ENCODE assay signal across 11 mouse cellular contexts in genomic region chr8:70656193-70656790, GRCm38 (mm10). TPM values are rescaled to one million over a fixed set of nuclear protein-coding genes. Genes with fewer than 3 reads are reported as not detected.
A peak's percentile ranks its signal among the peaks of the same experiment; 100 is the strongest.
DNase-seq lines count a peak whose midpoint lies in the region; ATAC-seq lines count a peak whose summit lies in the region.
"Had no signal": no experiment of that assay in that cellular context is flagged by ENCODE, and none has a peak within 500 bp of the region (broad histone marks: within the 10 kb centered on the region; RNA-seq: fewer than 3 reads in every experiment).

No protein-coding gene starts in this region.

- DNase-seq in thymus, postnatal 4 days, result peak; percentile 7
- DNase-seq in thymus, postnatal 36 days, result no peak
- DNase-seq in hindbrain, embryonic 10.5 days (ENCODE audit: low spot score), result peak; percentile 78
- DNase-seq in spleen, adult 12 weeks (ENCODE audit: low spot score), result no peak
- no peak for DNase-seq in left cerebral cortex, postnatal 25 days (ENCODE audit: low spot score in 2 of 2)
- DNase-seq in right cerebral cortex, adult 2 months (ENCODE audit: low spot score in 2 of 2), result no peak
- DNase-seq: gastrocnemius, postnatal 25 days had no signal

- H3K27ac ChIP-seq in hindbrain, embryonic 10.5 days, result peak overlapping the region; percentile 97
- H3K27ac ChIP-seq in midbrain, embryonic 12.5 days (replicated peaks), result peak overlapping the region; percentile 96

- H3K36me3 ChIP-seq in hindbrain, embryonic 10.5 days, result peaks cover 45% of the 10 kb centered on the region
- peaks cover 20% of the 10 kb centered on the region for H3K36me3 ChIP-seq in midbrain, embryonic 12.5 days

- intact Hi-C loops in left cerebral cortex, postnatal 25 days (cut with DNase I), result no loop called here

- H3K9ac ChIP-seq in midbrain, embryonic 12.5 days (replicated peaks), result peak overlapping the region; percentile 28; the same call in 1 of the 2 replicates

- H3K4me2 ChIP-seq in midbrain, embryonic 12.5 days (replicated peaks), result peak overlapping the region; percentile 30; the same call in 1 of the 2 replicates
- H3K4me2 ChIP-seq: liver, embryonic 11.5 days had no signal

- no peaks in the 10 kb centered on the region; the same call in 1 of the 2 replicates for H3K27me3 ChIP-seq in hindbrain, embryonic 10.5 days (ENCODE audit: insufficient read depth, poor library complexity, severe bottlenecking)
- no peaks in the 10 kb centered on the region for H3K27me3 ChIP-seq in midbrain, embryonic 12.5 days

- WGBS in hindbrain, embryonic 10.5 days, result 35% methylated on average over 13 of the region's 13 CpGs
- 20% methylated on average over 13 of the region's 13 CpGs for WGBS in midbrain, embryonic 12.5 days

- H3K4me3 ChIP-seq in hindbrain, embryonic 10.5 days, result peak overlapping the region; percentile 79
- H3K4me3 ChIP-seq in midbrain, embryonic 12.5 days, result no peak overlapping the region

- peaks cover 81% of the 10 kb centered on the region for H3K4me1 ChIP-seq in hindbrain, embryonic 10.5 days (replicated peaks)
- peaks cover 61% of the 10 kb centered on the region for H3K4me1 ChIP-seq in midbrain, embryonic 12.5 days

- ATAC-seq in midbrain, embryonic 12.5 days (ENCODE audit: low FRiP score, low read depth), result peak; percentile 52
- ATAC-seq in megakaryocyte progenitor cell, adult 5-6 weeks (replicated peaks; ENCODE audit: poor library complexity), result no peak

- H3K9me3 ChIP-seq in hindbrain, embryonic 10.5 days, result no peaks in the 10 kb centered on the region
- no peaks in the 10 kb centered on the region for H3K9me3 ChIP-seq in midbrain, embryonic 12.5 days

RNA-seq across cellular contexts. Expression of gene Pgpep1, which starts 3.9 kb away (rescaled TPM):
- polyA plus RNA-seq in hindbrain, embryonic 10.5 days (2016; fragmentation: Nextera tagmentation; extraction: Ambion mirVana), result 87.4 and 141 TPM in 2 replicates
- polyA plus RNA-seq in midbrain, embryonic 12.5 days (2016; fragmentation: Nextera tagmentation; extraction: Ambion mirVana), result 82.7 and 93.7 TPM in 2 replicates
- 11.7 and 11.8 TPM in 2 replicates for total RNA-seq in megakaryocyte progenitor cell, adult 5-6 weeks (2015)
- 3.6 and 5.2 TPM in 2 replicates for total RNA-seq in megakaryocyte progenitor cell, adult 5-6 weeks (2017)
- 10 to 100 TPM; 12.7 to 18.1 TPM for total RNA-seq in left cerebral cortex, postnatal 25 days (2021)

RNA-seq across cellular contexts. Expression of gene Lsm4, which starts 16.8 kb away (rescaled TPM):
- polyA plus RNA-seq in hindbrain, embryonic 10.5 days (2016; fragmentation: Nextera tagmentation; extraction: Ambion mirVana), result 344 and 354 TPM in 2 replicates
- 255 and 263 TPM in 2 replicates for polyA plus RNA-seq in midbrain, embryonic 12.5 days (2016; fragmentation: Nextera tagmentation; extraction: Ambion mirVana)
- total RNA-seq in megakaryocyte progenitor cell, adult 5-6 weeks (2015), result 121 and 125 TPM in 2 replicates
- 214 and 249 TPM in 2 replicates for total RNA-seq in megakaryocyte progenitor cell, adult 5-6 weeks (2017)
- 10 to 100 TPM; 62.9 to 63.5 TPM for total RNA-seq in left cerebral cortex, postnatal 25 days (2021)

RNA-seq across cellular contexts. Expression of gene Gdf15, which starts 24.0 kb away (rescaled TPM):
- not detected in 2 replicates for polyA plus RNA-seq in hindbrain, embryonic 10.5 days (2016; fragmentation: Nextera tagmentation; extraction: Ambion mirVana)
- 0.17 TPM in 1 of 2 replicates, not detected in the other for polyA plus RNA-seq in midbrain, embryonic 12.5 days (2016; fragmentation: Nextera tagmentation; extraction: Ambion mirVana)
- total RNA-seq in megakaryocyte progenitor cell, adult 5-6 weeks (2015), result not detected in 2 replicates
- not detected in 2 replicates for total RNA-seq in megakaryocyte progenitor cell, adult 5-6 weeks (2017)
- total RNA-seq in left cerebral cortex, postnatal 25 days (2021), result not detected
- total RNA-seq: layer of hippocampus, adult 8-10 months had no signal

RNA-seq across cellular contexts. Expression of gene Lrrc25, which starts 40.3 kb away (rescaled TPM):
- 1.1 and 1.6 TPM in 2 replicates for polyA plus RNA-seq in hindbrain, embryonic 10.5 days (2016; fragmentation: Nextera tagmentation; extraction: Ambion mirVana)
- polyA plus RNA-seq in midbrain, embryonic 12.5 days (2016; fragmentation: Nextera tagmentation; extraction: Ambion mirVana), result 1.0 and 1.6 TPM in 2 replicates
- 6.2 and 12.9 TPM in 2 replicates for total RNA-seq in megakaryocyte progenitor cell, adult 5-6 weeks (2015)
- 4.7 and 5.4 TPM in 2 replicates for total RNA-seq in megakaryocyte progenitor cell, adult 5-6 weeks (2017)
- total RNA-seq in left cerebral cortex, postnatal 25 days (2021), result 1 to 10 TPM in 1 of 2 experiments, under 1 TPM in 1; 0.37 to 1.2 TPM

RNA-seq across cellular contexts. Expression of gene Jund, which starts 42.5 kb away (rescaled TPM):
- 64.6 and 128 TPM in 2 replicates for polyA plus RNA-seq in hindbrain, embryonic 10.5 days (2016; fragmentation: Nextera tagmentation; extraction: Ambion mirVana)
- polyA plus RNA-seq in midbrain, embryonic 12.5 days (2016; fragmentation: Nextera tagmentation; extraction: Ambion mirVana), result 206 and 213 TPM in 2 replicates
- total RNA-seq in megakaryocyte progenitor cell, adult 5-6 weeks (2015), result 16.1 and 29.1 TPM in 2 replicates
- total RNA-seq in megakaryocyte progenitor cell, adult 5-6 weeks (2017), result 19.8 and 21.0 TPM in 2 replicates
- total RNA-seq in left cerebral cortex, postnatal 25 days (2021), result 100 to 1,000 TPM; 209 to 225 TPM

Comparison
In these comparisons a context has a peak if more than half of its experiments do, and no peak if none do; other contexts are left out.
1. DNase-seq: peak in thymus, postnatal 4 days (single experiment) and hindbrain, embryonic 10.5 days (single experiment); none in thymus, postnatal 36 days (0 of 2), spleen, adult 12 weeks (single experiment), left cerebral cortex, postnatal 25 days (0 of 2) and right cerebral cortex, adult 2 months (0 of 2).